Mouse (Mus musculus): ENCODE data around the gene Gpc6. TPM values are rescaled to one million over a fixed set of nuclear protein-coding genes. Genes with fewer than 3 reads are reported as not detected.

The Gpc6 gene
- total and polyA plus RNA-seq, 3 experiments: not detected

- H3K27ac ChIP-seq (ENCODE audit: insufficient read depth, low read depth): no peak overlapping the region
- H3K79me2 ChIP-seq (replicated peaks; ENCODE audit: control insufficient read depth, extremely low read depth, insufficient read depth, poor library complexity, severe bottlenecking): no peaks in the 10 kb centered on the region
- no peaks in the 10 kb centered on the region for H3K36me3 ChIP-seq (replicated peaks in 1 of 2; ENCODE audit: control insufficient read depth in 1 of 2, insufficient read depth in 1 of 2, low read length in 1 of 2)
- no peak overlapping the region for H3K4me2 ChIP-seq (ENCODE audit: insufficient read depth, low read depth, poor library complexity, severe bottlenecking)
- in situ Hi-C loops (cut with MboI; ENCODE audit: low pct_ligation_motif_present, low pct_unique_long_range_greater_than_20kb, low sequenced_read_pairs) (no loop called here), dilution Hi-C loops (cut with MboI; ENCODE audit: extremely low pct_ligation_motif_present, extremely low pct_unique_long_range_greater_than_20kb, low sequenced_read_pairs) (no loop called here)
- H3K9me3 ChIP-seq (replicated peaks; ENCODE audit: low read length): no peaks in the 10 kb centered on the region
- no peak for DNase-seq (ENCODE audit: extremely low read depth)
- no peak overlapping the region for H3K9ac ChIP-seq (ENCODE audit: insufficient read depth, low read depth)
- no peak overlapping the region for H3K4me3 ChIP-seq (replicated peaks in 1 of 3; ENCODE audit: low read depth in 2 of 3, low read length in 2 of 3, poor library complexity in 1 of 3)
- TF ChIP-seq MEF2A (IDR thresholded peaks at IDR 0.05; ENCODE audit: borderline replicate concordance, low read depth, low read length) (no peak), NRF1 (IDR thresholded peaks at IDR 0.05; ENCODE audit: low read depth, low read length) (no peak), CHD2 (IDR thresholded peaks at IDR 0.05; ENCODE audit: low read length) (no peak), PAX5 (IDR thresholded peaks at IDR 0.05; ENCODE audit: low read length) (no peak), ZNF384 (IDR thresholded peaks at IDR 0.05; ENCODE audit: low read depth, low read length) (no peak), ZC3H11A (IDR thresholded peaks at IDR 0.05; ENCODE audit: low read depth, low read length) (no peak), SIN3A (IDR thresholded peaks at IDR 0.05; ENCODE audit: low read length) (no peak), MYC (IDR thresholded peaks at IDR 0.05; ENCODE audit: low read depth, low read length) (no peak), CHD1 (IDR thresholded peaks at IDR 0.05; ENCODE audit: low read depth, low read length) (no peak), TCF12 (IDR thresholded peaks at IDR 0.05; ENCODE audit: low read depth, low read length) (no peak)
- H3K27me3 ChIP-seq (replicated peaks): no peaks in the 10 kb centered on the region
- no peaks in the 10 kb centered on the region for H3K4me1 ChIP-seq (ENCODE audit: control insufficient read depth in 1 of 2, insufficient read depth in 2 of 2)
Measured at GRCm38 (mm10) chr14:117296207-117296838, 371.2 kb downstream of the Gpc6 start.

- TF ChIP-seq ELF1 (IDR thresholded peaks at IDR 0.05; ENCODE audit: low read depth, low read length) (no peak), MAZ (IDR thresholded peaks at IDR 0.05; ENCODE audit: low read depth, low read length) (no peak), MEF2A (IDR thresholded peaks at IDR 0.05; ENCODE audit: borderline replicate concordance, low read depth, low read length) (no peak), USF2 (conservative IDR thresholded peaks at IDR 0.05; ENCODE audit: low read depth, low read length) (no peak), JUND (conservative IDR thresholded peaks at IDR 0.05; ENCODE audit: low read depth, low read length) (no peak), MAX (IDR thresholded peaks at IDR 0.05; ENCODE audit: low read length) (no peak), NRF1 (IDR thresholded peaks at IDR 0.05; ENCODE audit: low read depth, low read length) (no peak), GABPA (IDR thresholded peaks at IDR 0.05; ENCODE audit: insufficient replicate concordance, low read depth, low read length) (no peak), JUN (IDR thresholded peaks at IDR 0.05; ENCODE audit: insufficient read depth, low read depth, low read length) (no peak), ZMIZ1 (IDR thresholded peaks at IDR 0.05; ENCODE audit: low read depth, low read length) (no peak), CHD1 (IDR thresholded peaks at IDR 0.05; ENCODE audit: low read depth, low read length) (no peak), MAFK (IDR thresholded peaks at IDR 0.05; ENCODE audit: insufficient replicate concordance, low read length) (no peak)
- in situ Hi-C loops (cut with MboI; ENCODE audit: low pct_ligation_motif_present, low pct_unique_long_range_greater_than_20kb, low sequenced_read_pairs): no loop called here
- Histone ChIP-seq H3K36me3 (replicated peaks in 1 of 2; ENCODE audit: control insufficient read depth in 1 of 2, insufficient read depth in 1 of 2, low read length in 1 of 2) (no peaks in the 10 kb centered on the region), H3K4me3 (replicated peaks in 1 of 3; ENCODE audit: low read depth in 2 of 3, low read length in 2 of 3, poor library complexity in 1 of 3) (no peak overlapping the region), H3K9ac (ENCODE audit: insufficient read depth, low read depth) (no peak overlapping the region), H3K79me2 (replicated peaks; ENCODE audit: control insufficient read depth, extremely low read depth, insufficient read depth, poor library complexity, severe bottlenecking) (no peaks in the 10 kb centered on the region), H3K9me3 (replicated peaks; ENCODE audit: low read length) (no peaks in the 10 kb centered on the region), H3K27ac (ENCODE audit: insufficient read depth, low read depth) (no peak overlapping the region), H3K4me2 (ENCODE audit: insufficient read depth, low read depth, poor library complexity, severe bottlenecking) (no peak overlapping the region), H3K4me1 (ENCODE audit: control insufficient read depth in 1 of 2, insufficient read depth in 2 of 2) (no peaks in the 10 kb centered on the region), H3K27me3 (replicated peaks) (no peaks in the 10 kb centered on the region)
- dilution Hi-C loops (cut with MboI; ENCODE audit: extremely low pct_ligation_motif_present, extremely low pct_unique_long_range_greater_than_20kb, low sequenced_read_pairs): no loop called here
- no peak for DNase-seq (ENCODE audit: extremely low read depth)
Measured at GRCm38 (mm10) chr14:117301019-117301418, 375.9 kb downstream of the Gpc6 start.

Data from CH12.LX (cell line).